Mouse (Mus musculus) hematopoietic stem cell, adult 5-6 weeks (primary cell): ENCODE results near the gene Tenm3. TPM values are rescaled to one million over a fixed set of nuclear protein-coding genes. Genes with fewer than 3 reads are reported as not detected.

ENCODE experiments used
- ATAC-seq, 2 experiments: fragments of 125-278 bp in 1 of 2; replicated peaks in 1 of 2; 2 replicates each; pipeline ENCODE4 v1.8.0; 2016 to 2017; ENCODE audit warnings: inconsistent platforms in 2 of 2, mild to moderate bottlenecking in 2 of 2, moderate number of reproducible peaks in 2 of 2, low read depth in 1 of 2, moderate TSS enrichment in 1 of 2; ENCODE audit not compliant: low FRiP score in 2 of 2, poor library complexity in 2 of 2, severe bottlenecking in 2 of 2, insufficient read depth in 1 of 2, low TSS enrichment in 1 of 2
- total RNA-seq: library from RNA; stranded (forward); fragments of 172-1452, 232-1000 nt; gene quantifications from 2 replicates; pipeline ENCODE4 v1.2.3, GENCODE M21; 2017

Gene Tenm3
- total RNA-seq, 1 experiment from 2014 or later: not detected

GRCm38 (mm10) chr8:48572941-48573340 lies 270.8 kb downstream of the Tenm3 start:
- ATAC-seq: no peak

- ATAC-seq: no peak
Observed at GRCm38 (mm10) chr8:48572345-48572744, 271.4 kb downstream of the Tenm3 start.

- ATAC-seq: no peak
Observed at GRCm38 (mm10) chr8:48568608-48569007, 275.1 kb downstream of the Tenm3 start.

- no peak for ATAC-seq
Observed at GRCm38 (mm10) chr8:48567929-48568607, 275.7 kb downstream of the Tenm3 start.

GRCm38 (mm10) chr8:48560227-48560626 lies 283.5 kb downstream of the Tenm3 start:
- ATAC-seq: no peak

GRCm38 (mm10) chr8:48555546-48556141 lies 288.1 kb downstream of the Tenm3 start:
- ATAC-seq: peak; percentile 36 to 38; a peak in 1 of 4 replicates

- ATAC-seq: peak; percentile 57 to 72
Observed at GRCm38 (mm10) chr8:48554762-48555545, 288.8 kb downstream of the Tenm3 start.

- ATAC-seq: no peak
Observed at GRCm38 (mm10) chr8:48553791-48554288, 289.9 kb downstream of the Tenm3 start.

GRCm38 (mm10) chr8:48552306-48552705 lies 291.4 kb downstream of the Tenm3 start:
- ATAC-seq: no peak

GRCm38 (mm10) chr8:48551370-48551769 lies 292.4 kb downstream of the Tenm3 start:
- ATAC-seq: no peak

GRCm38 (mm10) chr8:48548908-48549307 lies 294.8 kb downstream of the Tenm3 start:
- no peak for ATAC-seq

GRCm38 (mm10) chr8:48545631-48546030 lies 298.1 kb downstream of the Tenm3 start:
- no peak for ATAC-seq

- ATAC-seq: no peak
Observed at GRCm38 (mm10) chr8:48544840-48545239, 298.9 kb downstream of the Tenm3 start.

GRCm38 (mm10) chr8:48542141-48542540 lies 301.6 kb downstream of the Tenm3 start:
- ATAC-seq: no peak

- ATAC-seq: no peak
Observed at GRCm38 (mm10) chr8:48540894-48541293, 302.9 kb downstream of the Tenm3 start.

- ATAC-seq: no peak
Observed at GRCm38 (mm10) chr8:48535833-48536232, 307.9 kb downstream of the Tenm3 start.

- ATAC-seq: peak; percentile 58 to 92; a peak in 3 of 4 replicates
Observed at GRCm38 (mm10) chr8:48531795-48532194, 312.0 kb downstream of the Tenm3 start.

- ATAC-seq: no peak
Observed at GRCm38 (mm10) chr8:48530916-48531570, 312.7 kb downstream of the Tenm3 start.
